Mouse (Mus musculus): ENCODE data around the gene Upp1.

Upp1 gene

DNA sequence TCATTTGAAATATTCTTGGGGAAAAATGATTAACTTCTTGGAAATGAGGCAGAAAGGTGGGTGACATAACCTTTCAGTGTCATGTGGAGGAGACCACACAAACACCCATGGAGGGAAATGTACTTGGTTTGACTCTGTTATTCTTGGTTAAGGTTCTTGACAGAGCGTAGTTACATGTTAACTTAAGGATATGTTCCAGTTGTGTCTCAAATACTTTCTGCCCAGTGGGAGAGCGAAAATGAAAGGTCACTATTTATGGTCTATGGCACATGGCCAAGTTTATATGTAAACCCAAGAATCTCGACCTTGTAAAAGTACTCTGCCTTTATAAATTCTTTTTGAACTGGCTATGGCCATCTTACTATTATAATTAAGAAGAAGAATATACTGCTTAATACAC is 42.0 kb downstream of the Upp1 start:
- DNase-seq (ENCODE audit: low spot score) = no peak

- DNase-seq (ENCODE audit: low spot score) = no peak
Observed at GRCm38 (mm10) chr11:9167331-9167730, 49.4 kb downstream of the Upp1 start.

DNA sequence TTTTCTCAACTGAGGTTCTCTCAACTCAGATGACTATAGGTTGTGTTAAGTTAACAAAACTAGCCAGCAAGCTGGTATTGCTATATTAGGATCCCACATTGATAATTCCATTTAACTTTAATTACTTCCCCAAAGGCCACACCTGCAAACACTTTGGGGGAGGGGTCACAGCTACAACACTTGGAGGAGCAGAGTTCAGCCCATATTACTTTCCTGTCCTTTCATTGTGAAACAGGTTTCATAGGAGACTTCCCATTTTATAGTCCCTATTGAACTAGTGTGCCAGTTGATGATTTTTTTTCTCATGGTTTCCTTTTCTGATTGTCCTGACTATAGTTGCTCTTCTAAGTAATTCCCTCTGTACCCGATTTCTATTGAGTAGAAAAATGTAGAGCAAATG is 63.6 kb downstream of the Upp1 start:
- DNase-seq (ENCODE audit: low spot score) = no peak

Measured in testis, postnatal 10 days (tissue).